Comparison of ENCODE assay signal across 29 mouse cellular contexts in the genomic region with DNA sequence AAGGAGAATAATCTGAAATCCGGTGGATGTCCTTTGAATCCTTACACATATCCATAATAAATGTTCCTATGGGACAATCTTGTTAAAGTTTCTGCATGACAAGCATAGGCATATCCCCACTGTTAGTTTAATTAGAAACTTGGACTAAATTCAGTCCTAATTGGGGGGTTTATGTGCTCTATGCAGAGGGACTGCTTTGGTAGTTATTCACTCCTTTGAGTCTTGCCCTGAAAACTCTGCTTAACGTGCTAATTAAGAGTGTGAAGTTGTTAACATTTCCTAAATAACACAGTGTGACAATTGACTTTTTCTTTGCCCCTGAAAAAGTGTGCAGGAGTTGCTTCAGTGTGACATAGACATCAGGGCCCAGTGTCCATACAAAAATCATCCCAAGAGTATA.
"Had no signal": no experiment of that assay in that cellular context is flagged by ENCODE, and none has a peak within 500 bp of the region (broad histone marks: within the 10 kb centered on the region; RNA-seq: fewer than 3 reads in every experiment).

No protein-coding gene starts in this region.

- H3K27me3 ChIP-seq: heart, embryonic 13.5 days; heart, embryonic 15.5 days; hindbrain, embryonic 13.5 days; hindbrain, embryonic 15.5 days; kidney, embryonic 15.5 days; limb, embryonic 12.5 days; liver, embryonic 13.5 days; liver, embryonic 15.5 days had no signal

- H3K27ac ChIP-seq: gastrocnemius, adult 2 months; heart, adult 2 months; heart, embryonic 13.5 days; heart, embryonic 15.5 days; hindbrain, embryonic 13.5 days; hindbrain, embryonic 15.5 days; hindbrain, postnatal 0 days; kidney, embryonic 15.5 days; kidney, postnatal 0 days; limb, embryonic 10.5 days; limb, embryonic 12.5 days; liver, embryonic 13.5 days; liver, embryonic 15.5 days had no signal

- H3K4me3 ChIP-seq: gastrocnemius, adult 2 months; heart, adult 2 months; heart, embryonic 13.5 days; heart, embryonic 15.5 days; hindbrain, embryonic 13.5 days; hindbrain, embryonic 15.5 days; kidney, embryonic 15.5 days; limb, embryonic 10.5 days; limb, embryonic 12.5 days; liver, embryonic 13.5 days; liver, embryonic 15.5 days had no signal

- H3K9me3 ChIP-seq: heart, embryonic 13.5 days; heart, embryonic 15.5 days; hindbrain, embryonic 13.5 days; hindbrain, embryonic 15.5 days; kidney, embryonic 15.5 days; limb, embryonic 10.5 days; limb, embryonic 12.5 days; liver, embryonic 13.5 days; liver, embryonic 15.5 days had no signal

- ATAC-seq: hindbrain, postnatal 0 days; intestine, embryonic 16.5 days had no signal

- H3K4me2 ChIP-seq: heart, embryonic 11.5 days; heart, embryonic 13.5 days; heart, embryonic 15.5 days; hindbrain, embryonic 13.5 days; hindbrain, embryonic 15.5 days; kidney, embryonic 15.5 days; limb, embryonic 12.5 days; liver, embryonic 11.5 days; liver, embryonic 13.5 days; liver, embryonic 15.5 days had no signal

- H3K36me3 ChIP-seq: heart, embryonic 13.5 days; heart, embryonic 15.5 days; hindbrain, embryonic 13.5 days; hindbrain, embryonic 15.5 days; kidney, embryonic 15.5 days; limb, embryonic 10.5 days; limb, embryonic 12.5 days; liver, embryonic 13.5 days; liver, embryonic 15.5 days had no signal

- DNase-seq: gastrocnemius, adult 2 months; gastrocnemius, postnatal 10 days; gastrocnemius, postnatal 25 days; heart, adult 11 months; heart, adult 2 months; heart, postnatal 14 days; heart, postnatal 36 days; kidney, adult 11 months; kidney, adult 2 months; kidney, adult 9 months; kidney, postnatal 14 days; kidney, postnatal 36 days; layer of hippocampus, adult 9-11 months; layer of hippocampus, postnatal 36 days; liver; liver, embryonic 13.5 days had no signal

- H3K4me1 ChIP-seq: heart, embryonic 13.5 days; heart, embryonic 15.5 days; hindbrain, embryonic 13.5 days; hindbrain, embryonic 15.5 days; kidney, embryonic 15.5 days; limb, embryonic 10.5 days; limb, embryonic 12.5 days; liver, embryonic 13.5 days; liver, embryonic 15.5 days had no signal

- H3K9ac ChIP-seq: heart, embryonic 13.5 days; heart, embryonic 15.5 days; hindbrain, embryonic 13.5 days; hindbrain, embryonic 15.5 days; kidney, embryonic 15.5 days; limb, embryonic 12.5 days; liver, embryonic 13.5 days; liver, embryonic 15.5 days had no signal
